Mouse (Mus musculus): ENCODE measurements at regions not wholly inside any gene's neighbourhood (a gene's known extent, or its start where the extent isn't known, plus 50 kb on each side); places are given as distances from the start of the nearest gene placed in this dataset.

GRCm38 (mm10) chr14:9338220-9338619 is 672.2 kb upstream of the 4930452B06Rik start:
- Histone ChIP-seq H3K27me3 (replicated peaks; ENCODE audit: low read depth, poor library complexity, severe bottlenecking) (no peaks in the 10 kb centered on the region), H3K9me3 (no peaks in the 10 kb centered on the region), H3K36me3 (replicated peaks) (no peaks in the 10 kb centered on the region), H3K27ac (replicated peaks) (no peak overlapping the region), H3K4me3 (no peak overlapping the region), H3K4me1 (no peaks in the 10 kb centered on the region)
- no peak for DNase-seq (ENCODE audit: low spot score)
- 90% methylated on average over 3 of the region's 3 CpGs for WGBS

- Histone ChIP-seq H3K36me3 (replicated peaks) (no peaks in the 10 kb centered on the region), H3K4me1 (no peaks in the 10 kb centered on the region), H3K27me3 (replicated peaks; ENCODE audit: low read depth, poor library complexity, severe bottlenecking) (no peaks in the 10 kb centered on the region), H3K9me3 (no peaks in the 10 kb centered on the region), H3K4me3 (no peak overlapping the region), H3K27ac (replicated peaks) (no peak overlapping the region)
- 86% methylated on average over 3 of the region's 3 CpGs for WGBS
- no peak for DNase-seq (ENCODE audit: low spot score)
These were observed 671.1 kb upstream of the 4930452B06Rik start for GRCm38 (mm10) chr14:9337107-9337506.

GRCm38 (mm10) chr14:9331593-9331992 is 665.6 kb upstream of the 4930452B06Rik start:
- Histone ChIP-seq H3K36me3 (replicated peaks) (no peaks in the 10 kb centered on the region), H3K4me1 (peaks cover 5% of the 10 kb centered on the region; the same call in 1 of the 2 replicates), H3K4me3 (no peak overlapping the region), H3K27me3 (replicated peaks; ENCODE audit: low read depth, poor library complexity, severe bottlenecking) (no peaks in the 10 kb centered on the region), H3K9me3 (no peaks in the 10 kb centered on the region), H3K27ac (replicated peaks) (no peak overlapping the region)
- WGBS, result 26% methylated on average over 3 of the region's 3 CpGs
- no peak for DNase-seq (ENCODE audit: low spot score)

- H3K4me1 ChIP-seq, result peaks cover 5% of the 10 kb centered on the region; the same call in 1 of the 2 replicates
- H3K36me3 ChIP-seq (replicated peaks), result no peaks in the 10 kb centered on the region
- no peaks in the 10 kb centered on the region for H3K27me3 ChIP-seq (replicated peaks; ENCODE audit: low read depth, poor library complexity, severe bottlenecking)
- no peak overlapping the region for H3K4me3 ChIP-seq
- no peak overlapping the region for H3K27ac ChIP-seq (replicated peaks)
- no peaks in the 10 kb centered on the region for H3K9me3 ChIP-seq
- no peak for DNase-seq (ENCODE audit: low spot score)
These were observed 664.7 kb upstream of the 4930452B06Rik start for GRCm38 (mm10) chr14:9330767-9331166.

- Histone ChIP-seq H3K4me1 (peaks cover 5% of the 10 kb centered on the region; the same call in 1 of the 2 replicates), H3K27me3 (replicated peaks; ENCODE audit: low read depth, poor library complexity, severe bottlenecking) (no peaks in the 10 kb centered on the region), H3K36me3 (replicated peaks) (no peaks in the 10 kb centered on the region), H3K9me3 (no peaks in the 10 kb centered on the region), H3K4me3 (no peak overlapping the region), H3K27ac (replicated peaks) (no peak overlapping the region)
- WGBS, result 87% methylated on average over 12 of the region's 12 CpGs
- DNase-seq (ENCODE audit: low spot score), result no peak
These were observed 663.9 kb upstream of the 4930452B06Rik start for GRCm38 (mm10) chr14:9329839-9330485.

- H3K4me3 ChIP-seq, result no peak overlapping the region
- H3K4me1 ChIP-seq, result peaks cover 5% of the 10 kb centered on the region; the same call in 1 of the 2 replicates
- WGBS, result 73% methylated on average over 1 of the region's 1 CpGs
- H3K9me3 ChIP-seq, result no peaks in the 10 kb centered on the region
- H3K36me3 ChIP-seq (replicated peaks), result no peaks in the 10 kb centered on the region
- no peaks in the 10 kb centered on the region for H3K27me3 ChIP-seq (replicated peaks; ENCODE audit: low read depth, poor library complexity, severe bottlenecking)
- H3K27ac ChIP-seq (replicated peaks), result no peak overlapping the region
- no peak for DNase-seq (ENCODE audit: low spot score)
These were observed 661.3 kb upstream of the 4930452B06Rik start for GRCm38 (mm10) chr14:9327344-9327743.

GRCm38 (mm10) chr14:9319842-9320241 is 653.8 kb upstream of the 4930452B06Rik start:
- WGBS, result 74% methylated on average over 4 of the region's 4 CpGs
- no peaks in the 10 kb centered on the region for H3K36me3 ChIP-seq (replicated peaks)
- no peaks in the 10 kb centered on the region for H3K4me1 ChIP-seq
- no peak for DNase-seq (ENCODE audit: low spot score)
- no peak overlapping the region for H3K4me3 ChIP-seq
- H3K27ac ChIP-seq (replicated peaks), result no peak overlapping the region
- H3K27me3 ChIP-seq (replicated peaks; ENCODE audit: low read depth, poor library complexity, severe bottlenecking), result no peaks in the 10 kb centered on the region
- no peaks in the 10 kb centered on the region for H3K9me3 ChIP-seq

- WGBS, result 78% methylated on average over 2 of the region's 2 CpGs
- Histone ChIP-seq H3K27ac (replicated peaks) (no peak overlapping the region), H3K4me3 (no peak overlapping the region), H3K27me3 (replicated peaks; ENCODE audit: low read depth, poor library complexity, severe bottlenecking) (no peaks in the 10 kb centered on the region), H3K36me3 (replicated peaks) (no peaks in the 10 kb centered on the region), H3K4me1 (no peaks in the 10 kb centered on the region), H3K9me3 (no peaks in the 10 kb centered on the region)
- no peak for DNase-seq (ENCODE audit: low spot score)
These were observed 652.9 kb upstream of the 4930452B06Rik start for GRCm38 (mm10) chr14:9318796-9319465.

- H3K4me3 ChIP-seq, result no peak overlapping the region
- 70% methylated on average over 3 of the region's 3 CpGs for WGBS
These were observed 649.2 kb upstream of the 4930452B06Rik start for GRCm38 (mm10) chr14:9315224-9315623.

GRCm38 (mm10) chr14:9296145-9296544 is 630.1 kb upstream of the 4930452B06Rik start:
- Histone ChIP-seq H3K4me3 (no peak overlapping the region), H3K9me3 (no peaks in the 10 kb centered on the region), H3K36me3 (replicated peaks) (no peaks in the 10 kb centered on the region), H3K27ac (replicated peaks) (no peak overlapping the region), H3K27me3 (replicated peaks; ENCODE audit: low read depth, poor library complexity, severe bottlenecking) (no peaks in the 10 kb centered on the region), H3K4me1 (no peaks in the 10 kb centered on the region)
- WGBS, result 84% methylated on average over 1 of the region's 1 CpGs
- no peak for DNase-seq (ENCODE audit: low spot score)

More at GRCm38 (mm10) chr14:9315224-9315623, 649.2 kb upstream of the 4930452B06Rik start:
- Histone ChIP-seq H3K27ac (replicated peaks) (no peak overlapping the region), H3K36me3 (replicated peaks) (no peaks in the 10 kb centered on the region), H3K4me1 (no peaks in the 10 kb centered on the region), H3K9me3 (no peaks in the 10 kb centered on the region), H3K27me3 (replicated peaks; ENCODE audit: low read depth, poor library complexity, severe bottlenecking) (no peaks in the 10 kb centered on the region)
- DNase-seq (ENCODE audit: low spot score), result no peak

GRCm38 (mm10) chr14:9294555-9294954 is 628.5 kb upstream of the 4930452B06Rik start:
- no peaks in the 10 kb centered on the region for H3K4me1 ChIP-seq
- H3K9me3 ChIP-seq, result no peaks in the 10 kb centered on the region
- WGBS, result 76% methylated on average over 2 of the region's 2 CpGs
- no peaks in the 10 kb centered on the region for H3K36me3 ChIP-seq (replicated peaks)
- H3K27me3 ChIP-seq (replicated peaks; ENCODE audit: low read depth, poor library complexity, severe bottlenecking), result no peaks in the 10 kb centered on the region
- no peak overlapping the region for H3K27ac ChIP-seq (replicated peaks)
- no peak overlapping the region for H3K4me3 ChIP-seq
- no peak for DNase-seq (ENCODE audit: low spot score)

- H3K36me3 ChIP-seq (replicated peaks), result no peaks in the 10 kb centered on the region
- WGBS, result 92% methylated on average over 1 of the region's 1 CpGs
- no peak overlapping the region for H3K27ac ChIP-seq (replicated peaks)
These were observed 622.1 kb upstream of the 4930452B06Rik start for GRCm38 (mm10) chr14:9288103-9288502.

GRCm38 (mm10) chr14:9285606-9286002 is 619.6 kb upstream of the 4930452B06Rik start:
- Histone ChIP-seq H3K36me3 (replicated peaks) (no peaks in the 10 kb centered on the region), H3K9me3 (no peaks in the 10 kb centered on the region), H3K4me3 (no peak overlapping the region), H3K4me1 (no peaks in the 10 kb centered on the region), H3K27ac (replicated peaks) (no peak overlapping the region; the same call in 1 of the 2 replicates), H3K27me3 (replicated peaks; ENCODE audit: low read depth, poor library complexity, severe bottlenecking) (0 out of 2 replicates have a peak, but pooled peaks cover 7% of the 10 kb centered on the region)
- WGBS, result 88% methylated on average over 7 of the region's 7 CpGs
- no peak for DNase-seq (ENCODE audit: low spot score)

More at GRCm38 (mm10) chr14:9288103-9288502, 622.1 kb upstream of the 4930452B06Rik start:
- no peaks in the 10 kb centered on the region for H3K9me3 ChIP-seq
- H3K27me3 ChIP-seq (replicated peaks; ENCODE audit: low read depth, poor library complexity, severe bottlenecking), result 0 out of 2 replicates have a peak, but pooled peaks cover 7% of the 10 kb centered on the region
- no peaks in the 10 kb centered on the region for H3K4me1 ChIP-seq
- DNase-seq (ENCODE audit: low spot score), result no peak
- no peak overlapping the region for H3K4me3 ChIP-seq
